Comparison of ENCODE assay signal across 10 mouse cellular contexts in the genomic region with DNA sequence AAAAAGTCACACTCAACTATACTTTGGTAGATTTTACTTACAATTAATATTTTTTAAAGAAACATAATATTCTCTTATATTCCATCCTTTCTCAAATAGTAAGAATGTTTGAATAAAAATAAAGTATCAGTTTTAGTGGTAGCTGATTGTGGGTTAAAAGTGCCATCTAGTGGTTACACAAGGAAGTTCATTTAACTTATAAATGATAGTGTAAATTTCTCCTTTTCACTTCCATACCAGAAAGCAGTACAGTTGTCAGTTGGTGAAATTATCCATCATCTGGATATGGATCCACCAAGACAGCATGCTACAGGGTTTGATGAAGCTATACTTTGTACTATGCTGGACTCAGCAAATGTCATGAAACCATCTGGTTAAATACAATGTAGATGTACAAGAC.
DNase-seq lines count a peak whose midpoint lies in the region; ATAC-seq and TF ChIP-seq lines count a peak whose summit lies in the region.
"Had no signal": no experiment of that assay in that cellular context is flagged by ENCODE, and none has a peak within 500 bp of the region (broad histone marks: within the 10 kb centered on the region; RNA-seq: fewer than 3 reads in every experiment).

No protein-coding gene starts in this region.

- DNase-seq in intestine, embryonic 14.5 days (ENCODE audit: low spot score) = peak; percentile 55
- DNase-seq in brain, adult 2 months (ENCODE audit: low read depth, low spot score) = peak; percentile 42
- DNase-seq in limb, embryonic 14.5 days (ENCODE audit: low spot score) = peak; percentile 50
- DNase-seq in ovary, adult 18-20 months (ENCODE audit: low spot score) = no peak
- DNase-seq in kidney, postnatal 14 days = no peak
- DNase-seq: liver, embryonic 13.5 days; thymus, postnatal 4 days had no signal

- H3K4me2 ChIP-seq in intestine, embryonic 14.5 days (ENCODE audit: low read length) = no peak overlapping the region
- H3K4me2 ChIP-seq in intestine, embryonic 16.5 days (ENCODE audit: low read depth, low read length) = no peak overlapping the region
- H3K4me2 ChIP-seq in limb, embryonic 14.5 days (replicated peaks; ENCODE audit: low read depth, low read length, severe bottlenecking) = no peak overlapping the region
- H3K4me2 ChIP-seq in kidney, embryonic 16.5 days (replicated peaks; ENCODE audit: low read depth, low read length) = no peak overlapping the region
- H3K4me2 ChIP-seq: liver, embryonic 13.5 days had no signal

- no peak for ATAC-seq in intestine, embryonic 14.5 days (replicated peaks; ENCODE audit: low FRiP score, low TSS enrichment, low read depth)
- no peak for ATAC-seq in intestine, embryonic 16.5 days
- ATAC-seq in limb, embryonic 14.5 days (ENCODE audit: low FRiP score, low read depth) = no peak
- ATAC-seq in kidney, embryonic 16.5 days (ENCODE audit: low FRiP score, low TSS enrichment) = no peak

- no peaks in the 10 kb centered on the region for H3K27me3 ChIP-seq in intestine, embryonic 14.5 days (replicated peaks; ENCODE audit: control insufficient read depth, insufficient read depth, low read length)
- no peaks in the 10 kb centered on the region for H3K27me3 ChIP-seq in intestine, embryonic 16.5 days (replicated peaks; ENCODE audit: control insufficient read depth, insufficient read depth, low read length)
- peaks cover 10% of the 10 kb centered on the region for H3K27me3 ChIP-seq in E14TG2a.4 (ENCODE audit: insufficient read depth, low read length)
- no peaks in the 10 kb centered on the region for H3K27me3 ChIP-seq in limb, embryonic 14.5 days (ENCODE audit: control insufficient read depth, insufficient read depth, low read length)
- no peaks in the 10 kb centered on the region for H3K27me3 ChIP-seq in kidney, embryonic 16.5 days (ENCODE audit: insufficient read depth, low read length)
- H3K27me3 ChIP-seq: liver, embryonic 13.5 days had no signal

- no peak overlapping the region for H3K27ac ChIP-seq in intestine, embryonic 14.5 days (ENCODE audit: low read depth)
- H3K27ac ChIP-seq in intestine, embryonic 16.5 days (ENCODE audit: low read length) = no peak overlapping the region
- H3K27ac ChIP-seq in limb, embryonic 14.5 days (replicated peaks; ENCODE audit: low read depth, low read length) = no peak overlapping the region
- H3K27ac ChIP-seq in kidney, embryonic 16.5 days (ENCODE audit: low read length) = no peak overlapping the region
- H3K27ac ChIP-seq: liver, embryonic 13.5 days had no signal

- no peak overlapping the region for H3K9ac ChIP-seq in intestine, embryonic 14.5 days (ENCODE audit: low read length)
- H3K9ac ChIP-seq in intestine, embryonic 16.5 days (ENCODE audit: low read depth, low read length) = no peak overlapping the region
- H3K9ac ChIP-seq in limb, embryonic 14.5 days (ENCODE audit: low read depth, low read length, severe bottlenecking) = no peak overlapping the region
- H3K9ac ChIP-seq in kidney, embryonic 16.5 days (replicated peaks; ENCODE audit: low read length) = no peak overlapping the region
- H3K9ac ChIP-seq: liver, embryonic 13.5 days had no signal

- no peak overlapping the region for H3K4me3 ChIP-seq in intestine, embryonic 14.5 days (ENCODE audit: low read depth, low read length)
- no peak overlapping the region for H3K4me3 ChIP-seq in intestine, embryonic 16.5 days (ENCODE audit: low read length)
- H3K4me3 ChIP-seq in E14TG2a.4 (replicated peaks; ENCODE audit: low read length) = no peak overlapping the region
- no peak overlapping the region for H3K4me3 ChIP-seq in limb, embryonic 14.5 days (replicated peaks; ENCODE audit: low read length)
- no peak overlapping the region for H3K4me3 ChIP-seq in kidney, embryonic 16.5 days (ENCODE audit: low read length)
- H3K4me3 ChIP-seq: liver, embryonic 13.5 days had no signal

- TF ChIP-seq POLR2A in limb, embryonic 14.5 days (IDR thresholded peaks at IDR 0.05; ENCODE audit: borderline replicate concordance, extremely low read depth, insufficient read depth, insufficient read length) = no peak

- TF ChIP-seq CTCF in E14TG2a.4 (conservative IDR thresholded peaks at IDR 0.05; ENCODE audit: low read length) = peak; percentile 59

- H3K9me3 ChIP-seq in intestine, embryonic 14.5 days (ENCODE audit: control insufficient read depth, low read length) = no peaks in the 10 kb centered on the region
- H3K9me3 ChIP-seq in intestine, embryonic 16.5 days (ENCODE audit: control insufficient read depth, low read length) = no peaks in the 10 kb centered on the region
- no peaks in the 10 kb centered on the region for H3K9me3 ChIP-seq in E14TG2a.4 (ENCODE audit: low read length)
- H3K9me3 ChIP-seq in limb, embryonic 14.5 days (ENCODE audit: control insufficient read depth, low read length) = no peaks in the 10 kb centered on the region
- no peaks in the 10 kb centered on the region for H3K9me3 ChIP-seq in kidney, embryonic 16.5 days (ENCODE audit: low read length)
- H3K9me3 ChIP-seq: liver, embryonic 13.5 days had no signal

- peaks cover 4% of the 10 kb centered on the region; the same call in 1 of the 2 replicates for H3K4me1 ChIP-seq in intestine, embryonic 14.5 days (replicated peaks; ENCODE audit: control insufficient read depth, insufficient read depth, low read length)
- H3K4me1 ChIP-seq in intestine, embryonic 16.5 days (ENCODE audit: control insufficient read depth, insufficient read depth, low read length) = 0 out of 2 replicates have a peak, but pooled peaks cover 3% of the 10 kb centered on the region
- H3K4me1 ChIP-seq in E14TG2a.4 (replicated peaks; ENCODE audit: low read depth, low read length) = no peaks in the 10 kb centered on the region
- no peaks in the 10 kb centered on the region for H3K4me1 ChIP-seq in limb, embryonic 14.5 days (ENCODE audit: control insufficient read depth, insufficient read depth, low read length)
- peaks cover 9% of the 10 kb centered on the region; the same call in 1 of the 2 replicates for H3K4me1 ChIP-seq in kidney, embryonic 16.5 days (ENCODE audit: insufficient read depth, low read length)
- H3K4me1 ChIP-seq: liver, embryonic 13.5 days had no signal

- H3K36me3 ChIP-seq in intestine, embryonic 14.5 days (ENCODE audit: control insufficient read depth, insufficient read depth, low read length) = no peaks in the 10 kb centered on the region
- no peaks in the 10 kb centered on the region for H3K36me3 ChIP-seq in intestine, embryonic 16.5 days (ENCODE audit: control insufficient read depth, insufficient read depth, low read length)
- no peaks in the 10 kb centered on the region for H3K36me3 ChIP-seq in E14TG2a.4 (ENCODE audit: insufficient read depth, low read length)
- no peaks in the 10 kb centered on the region for H3K36me3 ChIP-seq in limb, embryonic 14.5 days (ENCODE audit: control insufficient read depth, insufficient read depth, low read length)
- H3K36me3 ChIP-seq in kidney, embryonic 16.5 days (ENCODE audit: insufficient read depth, low read length) = no peaks in the 10 kb centered on the region
- H3K36me3 ChIP-seq: liver, embryonic 13.5 days had no signal

Comparison
In these comparisons a context has a peak if more than half of its experiments do, and no peak if none do; other contexts are left out.
1. DNase-seq: peak in intestine, embryonic 14.5 days (single experiment), brain, adult 2 months (single experiment) and limb, embryonic 14.5 days (single experiment); none in ovary, adult 18-20 months (single experiment) and kidney, postnatal 14 days (single experiment).